Mouse (Mus musculus) stomach, embryonic 14.5 days (tissue): Measurements from ENCODE around the gene Tpk1. TPM values are rescaled to one million over a fixed set of nuclear protein-coding genes. Genes with fewer than 3 reads are reported as not detected.

Experiments
- ATAC-seq: fragments of 200-750 bp; cut with Nextera tagmentation; 2 replicates; pipeline ENCODE4 v1.8.0; 2017; ENCODE audit warnings: low read depth, moderate TSS enrichment; ENCODE audit not compliant: insufficient number of reproducible peaks, insufficient read depth, low FRiP score
- H3K27ac ChIP-seq: fragments of 300-500 bp; sonication (generic); 2 replicates; pipeline ENCODE4 v1.5.1; 2014; ENCODE audit warnings: mild to moderate bottlenecking, low read length, moderate library complexity, mixed read lengths
- H3K27me3 ChIP-seq: fragments of 300-500 bp; sonication (generic); 2 replicates; pipeline ENCODE4 v1.6.1; 2014; ENCODE audit warnings: low read length, control low read depth, mixed read lengths; ENCODE audit not compliant: control insufficient read depth, insufficient read depth
- H3K36me3 ChIP-seq: fragments of 300-500 bp; sonication (generic); 2 replicates; pipeline ENCODE4 v1.6.1; 2014; ENCODE audit warnings: mild to moderate bottlenecking, control low read depth, low read length, moderate library complexity, mixed read lengths; ENCODE audit not compliant: control insufficient read depth, insufficient read depth
- H3K4me1 ChIP-seq: fragments of 300-500 bp; sonication (generic); 2 replicates; pipeline ENCODE4 v1.6.1; 2014; ENCODE audit warnings: low read length, control low read depth, mixed read lengths; ENCODE audit not compliant: control insufficient read depth, insufficient read depth
- H3K4me2 ChIP-seq: fragments of 300-500 bp; sonication (generic); replicated peaks from 2 replicates; pipeline ENCODE4 v1.6.1; 2014; ENCODE audit warnings: low read depth, low read length, control low read depth
- H3K4me3 ChIP-seq: fragments of 300-500 bp; sonication (generic); 2 replicates; pipeline ENCODE4 v1.5.1; 2014; ENCODE audit warnings: low read depth, low read length, control low read depth
- H3K9ac ChIP-seq: fragments of 300-500 bp; sonication (generic); replicated peaks from 2 replicates; pipeline ENCODE4 v1.6.1; 2014; ENCODE audit warnings: low read depth, mild to moderate bottlenecking, control low read depth, low read length, moderate library complexity, mixed read lengths
- H3K9me3 ChIP-seq: fragments of 300-500 bp; sonication (generic); 2 replicates; pipeline ENCODE4 v1.6.1; 2016; ENCODE audit warnings: low read depth, low read length, control low read depth; ENCODE audit not compliant: control insufficient read depth
- WGBS: fragments of 180-500 bp; shearing (Covaris S2); extraction: QIAGEN DNeasy Blood & Tissue Kit; methylation state at CpG from one replicate; pipeline ENCODE4 v1.1.7; 2014; 5-methylcytosine and 5-hydroxymethylcytosine counted together
- polyA plus RNA-seq: library from polyadenylated mRNA; unstranded; fragments of >200 nt; fragmentation: Nextera tagmentation; extraction: Ambion mirVana; gene quantifications from 2 replicates; pipeline ENCODE4 v1.2.1, GENCODE M21; 2014

Gene Tpk1
- polyA plus RNA-seq, 1 experiment from 2014 or later, result 10.8 TPM

- WGBS, result 78% methylated on average over 4 of the region's 4 CpGs
- Histone ChIP-seq H3K4me1 (no peaks in the 10 kb centered on the region), H3K4me3 (no peak overlapping the region), H3K27ac (no peak overlapping the region), H3K9me3 (no peaks in the 10 kb centered on the region), H3K36me3 (no peaks in the 10 kb centered on the region), H3K4me2 (no peak overlapping the region), H3K27me3 (no peaks in the 10 kb centered on the region), H3K9ac (no peak overlapping the region)
- no peak for ATAC-seq
These were observed 103.6 kb downstream of the Tpk1 start for GRCm38 (mm10) chr6:43562474-43562873.

- Histone ChIP-seq H3K9me3 (no peaks in the 10 kb centered on the region), H3K9ac (no peak overlapping the region), H3K4me3 (no peak overlapping the region), H3K27ac (no peak overlapping the region), H3K4me2 (no peak overlapping the region), H3K27me3 (no peaks in the 10 kb centered on the region), H3K36me3 (no peaks in the 10 kb centered on the region), H3K4me1 (no peaks in the 10 kb centered on the region)
- 44% methylated on average over 1 of the region's 1 CpGs for WGBS
- ATAC-seq, result no peak
These were observed 114.7 kb downstream of the Tpk1 start for GRCm38 (mm10) chr6:43551410-43551809.

GRCm38 (mm10) chr6:43546537-43546936, 119.5 kb downstream of the Tpk1 start:
- no peak overlapping the region for H3K27ac ChIP-seq
- no peaks in the 10 kb centered on the region for H3K27me3 ChIP-seq
- H3K4me3 ChIP-seq, result no peak overlapping the region
- no peaks in the 10 kb centered on the region for H3K9me3 ChIP-seq
- no peak overlapping the region for H3K4me2 ChIP-seq
- no peak for ATAC-seq
- H3K4me1 ChIP-seq, result no peaks in the 10 kb centered on the region
- H3K36me3 ChIP-seq, result no peaks in the 10 kb centered on the region
- 61% methylated on average over 1 of the region's 1 CpGs for WGBS
- H3K9ac ChIP-seq, result no peak overlapping the region

- H3K4me1 ChIP-seq, result no peaks in the 10 kb centered on the region
- no peak overlapping the region for H3K4me2 ChIP-seq
- no peak overlapping the region for H3K9ac ChIP-seq
- no peak for ATAC-seq
- H3K4me3 ChIP-seq, result no peak overlapping the region
- no peak overlapping the region for H3K27ac ChIP-seq
- no peaks in the 10 kb centered on the region for H3K36me3 ChIP-seq
- 65% methylated on average over 2 of the region's 2 CpGs for WGBS
- no peaks in the 10 kb centered on the region for H3K27me3 ChIP-seq
- H3K9me3 ChIP-seq, result no peaks in the 10 kb centered on the region
These were observed 128.7 kb downstream of the Tpk1 start for GRCm38 (mm10) chr6:43537252-43537870.

GRCm38 (mm10) chr6:43535459-43535858, 130.6 kb downstream of the Tpk1 start:
- H3K27me3 ChIP-seq, result no peaks in the 10 kb centered on the region
- no peak for ATAC-seq
- no peak overlapping the region for H3K9ac ChIP-seq
- WGBS, result 92% methylated on average over 2 of the region's 2 CpGs
- H3K4me2 ChIP-seq, result no peak overlapping the region
- H3K9me3 ChIP-seq, result no peaks in the 10 kb centered on the region
- no peak overlapping the region for H3K4me3 ChIP-seq
- H3K27ac ChIP-seq, result no peak overlapping the region
- no peaks in the 10 kb centered on the region for H3K36me3 ChIP-seq
- no peaks in the 10 kb centered on the region for H3K4me1 ChIP-seq

- H3K4me3 ChIP-seq, result no peak overlapping the region
- H3K36me3 ChIP-seq, result no peaks in the 10 kb centered on the region
- no peaks in the 10 kb centered on the region for H3K27me3 ChIP-seq
- H3K27ac ChIP-seq, result no peak overlapping the region
- H3K4me2 ChIP-seq, result no peak overlapping the region
- H3K9ac ChIP-seq, result no peak overlapping the region
- H3K9me3 ChIP-seq, result no peaks in the 10 kb centered on the region
- no peak for ATAC-seq
- no peaks in the 10 kb centered on the region for H3K4me1 ChIP-seq
These were observed 132.8 kb downstream of the Tpk1 start for GRCm38 (mm10) chr6:43533323-43533722.

GRCm38 (mm10) chr6:43532822-43533221, 133.3 kb downstream of the Tpk1 start:
- Histone ChIP-seq H3K36me3 (no peaks in the 10 kb centered on the region), H3K4me2 (no peak overlapping the region), H3K4me1 (no peaks in the 10 kb centered on the region), H3K9ac (no peak overlapping the region), H3K27ac (no peak overlapping the region), H3K9me3 (no peaks in the 10 kb centered on the region), H3K4me3 (no peak overlapping the region), H3K27me3 (no peaks in the 10 kb centered on the region)
- ATAC-seq, result no peak
- 78% methylated on average over 3 of the region's 3 CpGs for WGBS

- Histone ChIP-seq H3K27me3 (no peaks in the 10 kb centered on the region), H3K9me3 (no peaks in the 10 kb centered on the region), H3K4me1 (no peaks in the 10 kb centered on the region), H3K9ac (no peak overlapping the region), H3K4me2 (no peak overlapping the region), H3K36me3 (no peaks in the 10 kb centered on the region), H3K27ac (no peak overlapping the region), H3K4me3 (no peak overlapping the region)
- no peak for ATAC-seq
These were observed 134.1 kb downstream of the Tpk1 start for GRCm38 (mm10) chr6:43531996-43532395.

GRCm38 (mm10) chr6:43528996-43529395, 137.1 kb downstream of the Tpk1 start:
- Histone ChIP-seq H3K9ac (no peak overlapping the region), H3K36me3 (no peaks in the 10 kb centered on the region), H3K27me3 (no peaks in the 10 kb centered on the region), H3K27ac (no peak overlapping the region), H3K4me3 (no peak overlapping the region), H3K9me3 (no peaks in the 10 kb centered on the region), H3K4me1 (no peaks in the 10 kb centered on the region), H3K4me2 (no peak overlapping the region)
- ATAC-seq, result no peak
- 87% methylated on average over 3 of the region's 3 CpGs for WGBS
